Mouse (Mus musculus) kidney, adult 9 months (tissue): ENCODE measurements around the gene Musk.

Source experiments
- DNase-seq: peaks from one replicate; pipeline ENCODE4 v3.0.0; 2022

The Musk gene

GRCm38 (mm10) chr4:58320293-58320692 lies 34.5 kb downstream of the Musk start:
- DNase-seq = peak; percentile 69

GRCm38 (mm10) chr4:58326746-58327145 lies 41.0 kb downstream of the Musk start:
- DNase-seq = no peak

DNA sequence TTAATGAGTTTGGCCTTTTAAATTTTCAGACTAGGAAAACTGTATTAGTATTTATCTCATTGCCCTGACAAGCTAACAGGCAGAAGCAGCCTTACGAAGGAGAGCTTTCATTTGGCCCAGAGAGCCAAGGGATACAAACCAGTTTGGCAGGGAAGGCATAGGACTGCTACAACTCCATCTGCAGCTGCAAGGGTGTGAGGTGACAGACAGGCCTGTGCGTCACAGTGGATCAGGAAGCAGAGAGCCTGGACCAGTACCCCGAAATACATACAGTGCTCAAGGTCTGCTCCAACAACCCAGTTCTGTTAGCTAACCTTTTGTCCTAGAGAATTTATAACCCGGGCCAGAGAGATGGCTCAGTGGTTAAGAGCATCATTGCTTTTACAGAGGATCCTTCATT lies 42.5 kb downstream of the Musk start:
- no peak for DNase-seq

DNA sequence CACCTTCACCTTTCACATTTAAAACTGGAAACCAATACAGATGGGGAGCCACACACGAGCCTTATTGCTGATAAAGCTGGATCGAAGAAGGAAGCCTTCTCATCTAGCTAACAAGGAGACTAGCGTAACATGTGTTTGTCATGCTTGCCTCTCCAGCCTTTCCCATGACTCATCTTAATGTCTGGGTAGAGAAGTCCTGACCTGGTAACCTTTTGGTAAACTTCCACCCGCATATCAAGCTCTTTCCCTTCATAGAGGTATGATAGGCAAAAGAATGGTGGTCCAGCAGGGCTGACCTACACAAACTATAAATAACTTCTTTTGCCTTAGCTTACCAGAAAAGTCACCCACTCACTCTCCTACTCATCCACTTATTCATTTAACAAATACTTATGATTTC lies 44.3 kb downstream of the Musk start:
- DNase-seq = no peak

GRCm38 (mm10) chr4:58330864-58331638 lies 45.3 kb downstream of the Musk start:
- DNase-seq = no peak

DNA sequence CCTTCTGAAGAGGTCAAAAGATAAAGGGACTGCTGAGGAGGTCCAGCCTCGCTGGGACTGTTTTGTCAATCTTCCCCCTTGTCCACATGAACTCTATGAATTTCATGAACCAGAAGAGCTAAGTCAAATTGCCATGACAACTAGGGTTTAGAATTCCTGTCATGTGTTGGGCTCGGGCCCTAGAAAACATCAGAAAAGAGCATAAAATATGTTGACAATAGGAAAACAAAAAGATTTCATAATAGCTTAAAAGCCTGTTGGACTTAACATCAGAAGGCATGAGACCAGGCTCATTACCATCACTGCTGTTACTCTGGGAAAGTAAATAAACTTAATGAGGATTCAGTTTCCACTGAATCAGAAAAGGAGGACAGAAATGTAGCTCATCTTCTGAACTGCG lies 46.6 kb downstream of the Musk start:
- no peak for DNase-seq

GRCm38 (mm10) chr4:58336227-58336626 lies 50.5 kb downstream of the Musk start:
- DNase-seq = no peak

GRCm38 (mm10) chr4:58339226-58339625 lies 53.5 kb downstream of the Musk start:
- no peak for DNase-seq

DNA sequence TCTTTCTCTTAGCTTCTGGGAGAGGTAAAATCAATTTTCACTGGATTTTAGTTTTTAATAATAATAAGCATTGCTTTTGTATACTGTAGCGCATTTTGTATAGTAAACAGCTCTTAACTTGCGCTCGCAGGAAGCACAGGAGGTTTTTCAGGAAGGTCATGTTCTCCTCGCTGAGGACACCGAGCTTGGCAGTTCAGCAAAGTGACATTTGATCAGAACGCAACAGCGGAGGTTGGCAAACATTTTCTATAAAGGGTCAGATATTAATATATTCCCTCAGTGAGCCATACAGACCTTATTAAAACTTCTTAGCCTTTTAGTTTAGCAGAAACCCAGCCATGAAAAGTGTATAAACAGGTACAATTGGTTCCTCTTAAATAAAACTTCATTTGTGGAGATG lies 64.4 kb downstream of the Musk start:
- no peak for DNase-seq

DNA sequence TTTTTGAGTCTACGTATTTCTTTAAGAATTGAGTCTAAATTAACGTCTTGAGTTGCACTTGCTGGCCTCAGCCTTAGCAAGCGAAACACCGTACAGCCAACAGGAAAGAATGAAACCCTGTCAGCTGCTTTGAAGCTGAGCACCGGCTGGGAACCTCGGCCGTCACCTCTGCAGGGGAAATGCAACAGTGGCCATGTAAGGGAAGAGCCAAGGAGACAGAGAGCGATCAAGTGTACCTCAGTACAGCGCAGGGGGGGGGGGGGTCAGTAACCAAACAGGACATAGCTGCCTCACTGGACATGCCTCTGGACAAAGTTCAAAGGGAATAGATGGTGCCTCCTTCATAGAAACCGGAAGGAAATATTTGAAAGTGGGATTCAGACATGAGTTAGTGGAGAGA lies 65.4 kb downstream of the Musk start:
- DNase-seq = no peak

DNA sequence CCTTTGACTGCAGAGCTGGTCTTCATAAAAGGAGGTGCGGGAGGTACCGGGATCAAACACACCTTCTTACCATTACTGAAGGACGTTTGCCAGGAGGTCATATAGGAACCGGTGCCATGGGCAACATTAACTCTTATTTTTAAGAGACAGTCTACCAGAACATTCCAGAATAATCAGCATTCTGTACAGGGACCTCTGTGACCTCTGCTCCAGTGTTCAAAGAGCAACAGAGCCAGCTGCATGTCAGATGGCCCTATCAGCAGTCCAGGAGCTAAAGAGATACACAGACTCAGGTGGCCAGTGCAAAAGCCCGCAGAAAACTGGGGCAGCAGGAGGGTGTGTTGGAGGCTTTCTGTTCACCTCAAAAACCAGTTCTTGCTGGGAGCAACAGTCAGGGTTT lies 65.8 kb downstream of the Musk start:
- DNase-seq = peak; percentile 21

DNA sequence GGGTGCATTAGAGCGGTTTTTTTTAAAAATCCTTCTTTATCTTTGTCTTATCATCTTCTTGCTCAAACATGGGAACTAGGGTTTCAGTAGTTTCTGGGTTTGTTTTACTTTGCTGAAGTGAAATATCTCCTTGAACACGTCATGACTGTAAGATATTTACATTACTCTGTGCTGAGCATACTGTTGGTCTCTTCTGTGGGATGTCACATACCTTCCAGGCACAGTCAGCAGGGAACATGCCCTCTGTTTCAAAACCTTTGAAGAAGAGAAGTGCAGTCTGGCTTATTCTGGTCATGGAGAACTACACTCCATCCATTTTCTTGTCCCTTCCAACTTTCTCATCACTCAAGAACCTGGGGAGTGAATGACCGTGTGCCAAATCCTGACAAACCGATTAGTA lies 73.2 kb downstream of the Musk start:
- no peak for DNase-seq

GRCm38 (mm10) chr4:58365321-58365720 lies 79.6 kb downstream of the Musk start:
- no peak for DNase-seq

DNA sequence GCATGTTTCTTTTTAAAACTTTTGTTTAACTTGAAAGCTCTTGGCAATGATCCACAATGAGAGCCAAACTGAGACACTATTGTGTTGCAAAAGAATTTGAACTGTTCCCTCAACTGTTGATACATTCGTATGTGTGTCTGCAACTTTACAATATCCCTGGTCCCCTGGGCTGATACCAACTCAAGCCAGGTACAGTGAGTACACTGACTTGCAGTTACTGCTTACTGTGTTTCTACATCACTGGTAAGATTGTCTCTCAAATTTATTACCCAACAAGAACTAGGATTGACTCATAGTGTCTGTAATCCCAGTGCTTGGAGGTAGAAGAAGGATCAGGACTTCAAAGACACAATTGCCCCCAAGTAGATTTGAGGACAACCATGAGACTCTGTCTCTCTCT lies 85.3 kb downstream of the Musk start:
- DNase-seq = no peak

GRCm38 (mm10) chr4:58373599-58373998 lies 87.8 kb downstream of the Musk start:
- DNase-seq = no peak

GRCm38 (mm10) chr4:58374141-58374870 lies 88.5 kb downstream of the Musk start:
- DNase-seq = no peak

DNA sequence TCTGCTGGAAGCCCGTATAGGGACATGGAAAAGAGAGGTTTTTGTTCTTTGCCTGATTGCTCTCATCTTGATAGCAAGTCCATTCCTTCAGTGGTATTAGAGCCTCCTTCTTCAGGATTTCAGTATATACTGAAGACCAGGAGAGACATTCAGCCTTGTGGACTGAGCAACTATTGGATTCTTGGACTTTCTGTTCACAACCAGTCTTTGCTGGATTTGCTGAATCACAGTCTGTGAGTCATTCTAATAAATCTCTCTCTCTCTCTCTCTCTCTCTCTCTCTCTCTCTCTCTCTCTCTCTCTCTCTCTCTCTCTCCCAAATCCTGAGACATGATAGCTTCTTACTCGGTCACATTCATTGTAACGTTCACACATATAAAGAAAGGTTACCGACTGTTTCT lies 93.4 kb downstream of the Musk start:
- DNase-seq = no peak

DNA sequence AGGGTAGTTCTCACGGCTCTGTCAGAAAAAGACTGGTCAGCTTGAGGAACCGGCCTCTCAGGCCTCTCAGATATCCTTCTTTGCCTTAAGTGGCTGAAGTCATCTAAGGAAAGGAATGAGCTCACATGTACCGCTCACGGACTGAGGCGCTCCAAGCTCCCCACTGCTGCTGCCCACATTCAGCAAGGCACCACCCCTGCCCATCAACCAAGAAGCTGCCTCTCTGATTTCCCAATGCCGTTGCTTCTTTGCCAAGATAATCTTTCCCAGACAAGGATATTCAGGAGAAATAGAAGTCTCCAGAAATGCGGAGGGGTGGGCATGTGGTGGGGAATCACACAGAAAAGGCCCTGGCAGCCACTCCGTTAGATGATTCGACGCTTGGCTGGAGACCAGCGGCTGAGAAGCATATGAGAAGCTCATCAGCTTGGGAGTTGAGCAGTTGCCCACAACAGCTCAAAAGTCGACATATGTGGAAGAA lies 115.1 kb downstream of the Musk start:
- no peak for DNase-seq

DNA sequence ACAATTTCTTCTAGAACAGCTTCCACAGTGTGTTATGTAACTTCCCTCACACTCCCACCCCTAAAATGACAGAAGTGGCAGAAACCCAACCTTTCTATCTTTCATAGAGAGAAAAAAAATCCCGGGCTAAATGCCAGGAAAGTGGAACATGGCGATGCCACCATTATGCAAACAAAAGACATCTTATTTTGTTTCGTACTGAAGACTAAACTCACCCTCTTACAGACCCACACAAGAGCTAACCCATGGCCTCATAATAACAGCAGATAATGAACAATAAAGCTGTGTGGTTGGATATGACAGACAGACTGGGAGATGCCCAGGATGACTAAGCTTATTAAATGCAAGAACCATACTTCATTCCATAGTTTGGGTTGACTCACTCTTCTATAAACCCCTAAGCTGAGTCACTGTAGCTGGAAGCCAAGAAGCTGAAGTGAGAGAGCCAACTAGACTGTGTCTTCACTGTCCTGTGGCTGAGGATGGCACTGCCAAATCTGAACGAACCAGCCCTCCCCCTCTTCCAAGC lies 116.3 kb downstream of the Musk start:
- no peak for DNase-seq

GRCm38 (mm10) chr4:58413188-58414185 lies 127.7 kb downstream of the Musk start:
- peak; percentile 70 for DNase-seq

GRCm38 (mm10) chr4:58415537-58415936 lies 129.8 kb downstream of the Musk start:
- DNase-seq = no peak

DNA sequence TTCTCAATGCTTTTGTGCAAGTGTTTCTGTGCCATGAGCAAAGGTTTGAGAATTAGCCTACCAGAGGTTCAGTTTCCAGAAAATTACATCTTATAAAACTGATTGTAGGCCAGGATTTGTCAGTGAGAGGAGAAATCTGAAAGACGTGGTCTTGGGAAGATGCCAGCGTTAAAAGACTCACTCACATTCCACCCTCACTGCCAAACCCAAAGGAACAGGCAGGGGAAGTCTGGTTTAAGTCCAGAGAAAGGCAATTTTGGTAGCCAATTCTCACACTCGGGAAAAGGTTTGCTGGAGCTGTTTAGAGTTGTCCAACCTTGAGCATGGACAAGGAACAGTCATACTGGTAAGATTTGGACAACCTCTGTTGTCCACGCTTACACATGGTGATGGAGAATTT lies 131.6 kb downstream of the Musk start:
- no peak for DNase-seq

DNA sequence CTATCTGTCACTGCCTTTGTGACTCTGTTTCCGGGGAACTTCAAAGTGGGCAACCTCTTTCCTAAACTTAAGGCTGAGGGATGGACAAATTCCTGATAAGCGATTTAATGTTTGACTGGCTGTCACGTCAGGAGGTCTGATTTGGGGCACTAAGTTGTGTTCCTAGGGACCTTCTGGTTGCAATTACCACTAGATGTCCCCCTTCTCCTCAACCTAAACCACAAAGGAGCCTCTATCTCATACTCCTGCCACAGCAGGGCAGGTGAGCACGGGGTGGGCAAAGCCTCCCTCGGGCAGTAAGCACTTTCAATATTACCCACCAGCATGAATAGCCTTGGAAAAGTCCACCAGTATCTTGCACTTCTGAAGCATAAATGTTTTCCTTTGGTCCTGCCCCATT lies 133.5 kb downstream of the Musk start:
- DNase-seq = peak; percentile 28
